Mouse (Mus musculus) thymus, adult 2 months (tissue): ENCODE measurements around the gene Cldn7.

Experiments
- CTCF ChIP-seq: fragments of 200-500 bp; IDR thresholded peaks from 2 replicates; pipeline ENCODE4 v1.5.1; 2012; ENCODE audit warnings: mild to moderate bottlenecking, control low read depth, low read length, moderate library complexity, borderline replicate concordance; ENCODE audit not compliant: control insufficient read depth, poor library complexity, insufficient read depth; ENCODE audit errors: extremely low read depth
- POLR2A ChIP-seq: fragments of 200-500 bp; IDR thresholded peaks from 2 replicates; pipeline ENCODE4 v1.6.1; 2012; ENCODE audit warnings: mild to moderate bottlenecking, low read length, control low read depth, moderate library complexity; ENCODE audit not compliant: control insufficient read depth, poor library complexity, insufficient read depth; ENCODE audit errors: extremely low read depth

GRCm38 (mm10) chr11:69956218-69956617, 8.4 kb upstream of the Cldn7 start:
- TF ChIP-seq CTCF (no peak), POLR2A (no peak)
